Mouse (Mus musculus) heart, postnatal 0 days (tissue): Measurements from ENCODE around the gene Gm12216. TPM values are rescaled to one million over a fixed set of nuclear protein-coding genes. Genes with fewer than 3 reads are reported as not detected.
A peak's percentile ranks its signal among the peaks of the same experiment; 100 is the strongest.
"Not testable (repeated sequence)": the region's sequence is repeated elsewhere in the genome, so short reads cannot be mapped to it uniquely, and the experiment has no call there.

Experiments
- ATAC-seq: fragments of 200-750 bp; cut with Nextera tagmentation; 2 replicates; pipeline ENCODE4 v1.8.0; 2017; ENCODE audit warnings: low read depth, moderate number of reproducible peaks, moderate library complexity; ENCODE audit not compliant: insufficient read depth
- DNase-seq: peaks from one replicate; pipeline ENCODE4 v3.0.0-alpha.2; 2016; ENCODE audit warnings: low spot score
- H3K27ac ChIP-seq: fragments of 300-500 bp; sonication (generic); 2 replicates; pipeline ENCODE4 v1.5.1; 2014; ENCODE audit warnings: low read depth, mild to moderate bottlenecking
- H3K27me3 ChIP-seq: fragments of 300-500 bp; sonication (generic); 2 replicates; pipeline ENCODE4 v1.6.1; 2014; ENCODE audit warnings: low read length, mixed read lengths; ENCODE audit not compliant: control insufficient read depth, insufficient read depth
- H3K36me3 ChIP-seq: fragments of 300-500 bp; sonication (generic); replicated peaks from 2 replicates; pipeline ENCODE4 v1.6.1; 2014; ENCODE audit warnings: low read length, mixed read lengths; ENCODE audit not compliant: control insufficient read depth, insufficient read depth
- H3K4me1 ChIP-seq: fragments of 300-500 bp; sonication (generic); 2 replicates; pipeline ENCODE4 v1.6.1; 2014; ENCODE audit warnings: antibody characterized with exemption; ENCODE audit not compliant: control insufficient read depth, insufficient read depth
- H3K4me2 ChIP-seq: fragments of 300-500 bp; sonication (generic); 2 replicates; pipeline ENCODE4 v1.6.1; 2014; ENCODE audit warnings: low read depth, mild to moderate bottlenecking, low read length, moderate library complexity
- H3K4me3 ChIP-seq: fragments of 300-500 bp; sonication (generic); 2 replicates; pipeline ENCODE4 v1.5.1; 2014; ENCODE audit warnings: low read depth, low read length
- H3K9ac ChIP-seq: fragments of 300-500 bp; sonication (generic); replicated peaks from 2 replicates; pipeline ENCODE4 v1.6.1; 2014; ENCODE audit warnings: low read depth, low read length, mixed read lengths
- H3K9me3 ChIP-seq: fragments of 300-500 bp; sonication (generic); replicated peaks from 2 replicates; pipeline ENCODE4 v1.6.1; 2016; ENCODE audit warnings: low read length; ENCODE audit not compliant: control insufficient read depth
- CTCF ChIP-seq: IDR thresholded peaks from 2 replicates; pipeline ENCODE4 v1.5.1; 2016; ENCODE audit warnings: antibody characterized with exemption, control low read depth, low read depth
- EP300 ChIP-seq: IDR thresholded peaks from 2 replicates; pipeline ENCODE4 v1.6.1; 2016; ENCODE audit warnings: antibody characterized with exemption, low read depth
- WGBS: fragments of 180-500 bp; shearing (Covaris S2); extraction: QIAGEN DNeasy Blood & Tissue Kit; methylation state at CpG from one replicate; pipeline ENCODE4 v1.1.7; 2014; 5-methylcytosine and 5-hydroxymethylcytosine counted together
- polyA plus RNA-seq: library from polyadenylated mRNA; unstranded; fragments of >200 nt; fragmentation: Nextera tagmentation; extraction: Ambion mirVana; gene quantifications from 2 replicates; pipeline ENCODE4 v1.2.1, GENCODE M21; 2015
- total RNA-seq: library from RNA; depleted of rRNA; stranded (reverse); fragments of >200 nt; gene quantifications from 2 replicates; pipeline ENCODE4 v1.2.3, GENCODE M21; 2014; ENCODE audit warnings: low replicate concordance

The Gm12216 gene
- total and polyA plus RNA-seq, 2 experiments from 2014 or later: 1.6 TPM; not detected in 1

GRCm38 (mm10) chr11:53871786-53872507 lies 12.9 kb upstream of the Gm12216 start:
- WGBS: 76% methylated on average over 2 of the region's 2 CpGs
- Histone ChIP-seq H3K36me3 (peaks cover 26% of the 10 kb centered on the region), H3K9me3 (no peaks in the 10 kb centered on the region), H3K9ac (no peak overlapping the region), H3K4me3 (no peak overlapping the region), H3K4me1 (0 out of 2 replicates have a peak, but pooled peaks cover 10% of the 10 kb centered on the region), H3K4me2 (no peak overlapping the region), H3K27me3 (no peaks in the 10 kb centered on the region), H3K27ac (0 out of 2 replicates have a peak overlapping the region, but pooled peaks have one; percentile 30)
- ATAC-seq (peak; percentile 11; the same call in 1 of the 2 replicates), DNase-seq (peak; percentile 14)
- no peak for TF ChIP-seq CTCF
- no peak for TF ChIP-seq EP300

- Histone ChIP-seq H3K27ac (peak overlapping the region; percentile 66), H3K36me3 (peaks cover 26% of the 10 kb centered on the region), H3K4me2 (no peak overlapping the region), H3K4me3 (no peak overlapping the region), H3K27me3 (no peaks in the 10 kb centered on the region), H3K9ac (no peak overlapping the region), H3K9me3 (no peaks in the 10 kb centered on the region), H3K4me1 (peaks cover 10% of the 10 kb centered on the region; the same call in 1 of the 2 replicates)
- TF ChIP-seq CTCF: no peak
- TF ChIP-seq EP300: no peak
- peak; percentile 64; the same call in 1 of the 2 replicates for ATAC-seq
- WGBS: 49% methylated on average over 5 of the region's 5 CpGs
- DNase-seq: no peak
These were observed 10.1 kb upstream of the Gm12216 start for GRCm38 (mm10) chr11:53869172-53869571.

GRCm38 (mm10) chr11:53868323-53868722 lies 9.3 kb upstream of the Gm12216 start:
- not testable (repeated sequence) for H3K4me2 ChIP-seq, DNase-seq, H3K4me1 ChIP-seq, H3K9ac ChIP-seq, H3K27ac ChIP-seq, ATAC-seq, H3K27me3 ChIP-seq, H3K4me3 ChIP-seq, H3K9me3 ChIP-seq
- peak; percentile 23 for TF ChIP-seq CTCF
- peaks cover 26% of the 10 kb centered on the region for H3K36me3 ChIP-seq
- WGBS: 50% methylated on average over 5 of the region's 5 CpGs

DNA sequence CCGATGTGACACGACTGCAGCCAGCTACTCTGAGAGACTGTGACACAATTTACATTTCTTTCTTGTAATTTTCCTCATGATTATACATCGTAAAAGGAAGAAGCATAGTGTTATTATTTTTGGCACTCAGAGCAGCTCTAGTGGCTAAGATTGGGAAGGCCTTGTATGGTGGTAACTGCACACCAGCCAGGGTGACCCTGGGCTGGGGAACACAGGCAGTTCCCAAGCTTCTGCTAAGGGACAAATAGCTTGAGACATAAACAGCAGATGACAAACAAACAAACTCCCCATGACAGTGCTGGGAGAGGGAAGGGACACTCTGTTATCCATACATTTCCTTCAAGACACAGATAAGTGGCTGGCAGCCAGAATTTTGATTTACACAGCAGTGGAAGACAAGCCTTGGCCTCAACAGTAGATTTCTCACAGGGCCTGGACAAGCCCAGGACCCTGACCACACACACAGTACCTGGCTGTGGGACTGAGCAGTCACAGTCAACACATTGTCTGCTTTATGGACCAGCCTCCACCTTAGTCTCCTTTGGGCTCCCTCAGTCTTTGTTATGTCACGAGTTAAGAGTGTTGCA lies 5.8 kb upstream of the Gm12216 start:
- 81% methylated on average over 1 of the region's 4 CpGs for WGBS
- H3K9me3 ChIP-seq, H3K4me3 ChIP-seq, H3K4me2 ChIP-seq, H3K4me1 ChIP-seq, H3K9ac ChIP-seq, H3K36me3 ChIP-seq, H3K27me3 ChIP-seq, DNase-seq: not testable (repeated sequence)
- peak; percentile 74 for ATAC-seq
- peak overlapping the region; percentile 61 for H3K27ac ChIP-seq

DNA sequence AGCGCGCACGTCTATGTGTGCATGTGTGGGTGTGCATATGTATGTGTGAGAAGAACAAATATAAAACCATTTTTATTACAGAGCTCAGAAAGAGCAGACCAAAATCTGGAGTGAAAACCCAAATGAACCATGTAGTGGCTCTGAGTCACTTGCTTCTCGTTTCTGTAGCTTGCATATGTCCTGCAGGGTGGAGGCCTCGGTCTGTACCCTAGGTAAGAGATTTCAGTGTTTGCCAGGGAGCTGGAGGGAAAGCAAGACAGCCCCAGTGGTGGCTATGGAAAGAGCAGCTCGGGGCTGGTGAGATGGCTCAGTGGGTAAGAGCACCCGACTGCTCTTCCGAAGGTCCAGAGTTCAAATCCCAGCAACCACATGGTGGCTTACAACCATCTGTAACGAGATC lies 1.9 kb upstream of the Gm12216 start:
- H3K9me3 ChIP-seq, ATAC-seq, H3K27ac ChIP-seq, H3K4me2 ChIP-seq, H3K4me1 ChIP-seq, H3K4me3 ChIP-seq, H3K36me3 ChIP-seq, H3K9ac ChIP-seq, DNase-seq, H3K27me3 ChIP-seq: not testable (repeated sequence)
- WGBS: 85% methylated on average over 8 of the region's 9 CpGs
